Mouse (Mus musculus) stomach, postnatal 0 days (tissue): ENCODE measurements around the gene Tppp3. TPM values are rescaled to one million over a fixed set of nuclear protein-coding genes. Genes with fewer than 3 reads are reported as not detected.

Source experiments
- ATAC-seq: fragments of 200-750 bp; cut with Nextera tagmentation; 2 replicates; pipeline ENCODE4 v1.8.0; 2017; ENCODE audit not compliant: low FRiP score, low TSS enrichment
- DNase-seq: peaks from one replicate; pipeline ENCODE4 v3.0.0-alpha.2; 2016; ENCODE audit warnings: low spot score
- H3K27ac ChIP-seq: fragments of 300-500 bp; sonication (generic); replicated peaks from 2 replicates; pipeline ENCODE4 v1.5.1; 2014; ENCODE audit warnings: mild to moderate bottlenecking, control low read depth
- H3K27me3 ChIP-seq: fragments of 300-500 bp; sonication (generic); 2 replicates; pipeline ENCODE4 v1.6.1; 2014; ENCODE audit warnings: low read length; ENCODE audit not compliant: control insufficient read depth, insufficient read depth
- H3K36me3 ChIP-seq: fragments of 300-500 bp; sonication (generic); 2 replicates; pipeline ENCODE4 v1.6.1; 2014; ENCODE audit warnings: low read length, mixed read lengths; ENCODE audit not compliant: control insufficient read depth, insufficient read depth
- H3K4me1 ChIP-seq: fragments of 300-500 bp; sonication (generic); replicated peaks from 2 replicates; pipeline ENCODE4 v1.6.1; 2014; ENCODE audit warnings: antibody characterized with exemption; ENCODE audit not compliant: control insufficient read depth, insufficient read depth
- H3K4me2 ChIP-seq: fragments of 300-500 bp; sonication (generic); replicated peaks from 2 replicates; pipeline ENCODE4 v1.6.1; 2014; ENCODE audit warnings: low read depth, mild to moderate bottlenecking, control low read depth, moderate library complexity
- H3K4me3 ChIP-seq: fragments of 300-500 bp; sonication (generic); 2 replicates; pipeline ENCODE4 v1.5.1; 2014; ENCODE audit warnings: low read depth, low read length, control low read depth
- H3K9ac ChIP-seq: fragments of 300-500 bp; sonication (generic); 2 replicates; pipeline ENCODE4 v1.6.1; 2014; ENCODE audit warnings: mild to moderate bottlenecking, low read length, control low read depth, mixed read lengths
- H3K9me3 ChIP-seq: fragments of 300-500 bp; sonication (generic); 2 replicates; pipeline ENCODE4 v1.6.1; 2016; ENCODE audit warnings: low read length; ENCODE audit not compliant: control insufficient read depth
- CTCF ChIP-seq: IDR thresholded peaks from 2 replicates; pipeline ENCODE4 v1.5.1; 2016; ENCODE audit warnings: antibody characterized with exemption, low read depth, mild to moderate bottlenecking, moderate library complexity
- EP300 ChIP-seq: optimal IDR thresholded peaks from 2 replicates; pipeline ENCODE3; 2016; ENCODE audit warnings: antibody characterized with exemption
- WGBS: fragments of 180-500 bp; shearing (Covaris S2); extraction: QIAGEN DNeasy Blood & Tissue Kit; methylation state at CpG from one replicate; pipeline ENCODE4 v1.1.7; 2014; 5-methylcytosine and 5-hydroxymethylcytosine counted together
- polyA plus RNA-seq: library from polyadenylated mRNA; unstranded; fragments of >200 nt; fragmentation: Nextera tagmentation; extraction: Ambion mirVana; gene quantifications from 2 replicates; pipeline ENCODE4 v1.2.1, GENCODE M21; 2015

Tppp3 gene
- polyA plus RNA-seq, 1 experiment from 2014 or later, result 99.8 TPM

DNA sequence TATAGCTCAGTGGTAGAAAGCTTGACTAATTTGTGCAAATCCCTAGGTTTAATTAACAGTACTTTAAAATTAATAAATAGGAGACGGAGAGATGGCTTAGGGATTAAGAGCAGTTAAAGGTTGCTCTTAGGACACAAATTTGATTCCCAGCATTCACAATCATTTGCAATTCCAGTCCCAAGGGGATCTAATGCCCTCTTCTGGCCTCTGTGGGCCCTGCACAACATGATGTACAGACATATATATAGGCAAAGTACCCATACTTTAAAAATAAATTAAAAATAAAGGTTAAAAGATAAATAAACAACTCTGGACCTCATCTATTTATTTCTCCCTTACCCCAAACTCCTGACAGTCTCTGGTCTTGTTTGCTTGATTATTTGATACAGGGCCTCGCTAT lies 52.3 kb downstream of the Tppp3 start:
- no peak overlapping the region for H3K4me3 ChIP-seq
- no peaks in the 10 kb centered on the region for H3K9me3 ChIP-seq
- TF ChIP-seq EP300 (no peak), CTCF (peak; percentile 40; the same call in 1 of the 2 replicates)
- H3K4me2 ChIP-seq, result no peak overlapping the region
- H3K9ac ChIP-seq, result no peak overlapping the region
- H3K27ac ChIP-seq, result no peak overlapping the region
- no peak for ATAC-seq
- H3K4me1 ChIP-seq, result no peaks in the 10 kb centered on the region
- WGBS, result 90% methylated on average over 2 of the region's 2 CpGs
- H3K27me3 ChIP-seq, result no peaks in the 10 kb centered on the region
- no peaks in the 10 kb centered on the region for H3K36me3 ChIP-seq
- no peak for DNase-seq

Other genes starting within 250 kb of the Tppp3 start
- gene D230025D16Rik, start 246.4 kb downstream of the Tppp3 start, polyA plus RNA-seq, result 19.1 and 21.5 TPM in 2 replicates
- gene B3gnt9, start 216.4 kb downstream of the Tppp3 start, polyA plus RNA-seq, result 14.7 and 15.4 TPM in 2 replicates
- 28.6 and 30.5 TPM in 2 replicates for gene Tradd, start 206.9 kb downstream of the Tppp3 start, polyA plus RNA-seq
- 3.5 and 3.7 TPM in 2 replicates for gene Fbxl8, start 206.9 kb downstream of the Tppp3 start, polyA plus RNA-seq
- gene Hsf4, start 201.7 kb downstream of the Tppp3 start, polyA plus RNA-seq, result 0.23 and 0.34 TPM in 2 replicates
- 1.2 and 1.4 TPM in 2 replicates for gene Nol3, start 195.4 kb downstream of the Tppp3 start, polyA plus RNA-seq
- gene 4931428F04Rik, start 181.7 kb downstream of the Tppp3 start, polyA plus RNA-seq, result 1.9 and 3.0 TPM in 2 replicates
- 3.4 and 3.7 TPM in 2 replicates for gene Exoc3l, start 175.4 kb downstream of the Tppp3 start, polyA plus RNA-seq
- 31.0 and 38.5 TPM in 2 replicates for gene E2f4, start 173.9 kb downstream of the Tppp3 start, polyA plus RNA-seq
- gene Elmo3, start 165.9 kb downstream of the Tppp3 start, polyA plus RNA-seq, result 17.1 and 19.9 TPM in 2 replicates
- 2.7 and 2.8 TPM in 2 replicates for gene Lrrc29, start 145.2 kb downstream of the Tppp3 start, polyA plus RNA-seq
- gene Tmem208, start 145.2 kb downstream of the Tppp3 start, polyA plus RNA-seq, result 105 and 111 TPM in 2 replicates
- gene Fhod1, start 123.6 kb downstream of the Tppp3 start, polyA plus RNA-seq, result 0.63 and 0.93 TPM in 2 replicates
- 0.29 and 0.40 TPM in 2 replicates for gene Slc9a5, start 122.7 kb downstream of the Tppp3 start, polyA plus RNA-seq
- 0.05 and 0.10 TPM in 2 replicates for gene Plekhg4, start 98.3 kb downstream of the Tppp3 start, polyA plus RNA-seq
- gene Kctd19, start 58.0 kb downstream of the Tppp3 start, polyA plus RNA-seq, result not detected in 2 replicates
- 0.08 and 0.19 TPM in 2 replicates for gene Lrrc36, start 58.0 kb downstream of the Tppp3 start, polyA plus RNA-seq
- 15.6 and 17.2 TPM in 2 replicates for gene Zdhhc1, start 25.4 kb upstream of the Tppp3 start, polyA plus RNA-seq
- gene Hsd11b2, start 47.2 kb upstream of the Tppp3 start, polyA plus RNA-seq, result 2.5 and 2.8 TPM in 2 replicates
- gene Atp6v0d1, start 94.5 kb upstream of the Tppp3 start, polyA plus RNA-seq, result 96.2 and 101 TPM in 2 replicates
- 8.9 and 9.3 TPM in 2 replicates for gene Ripor1, start 133.7 kb upstream of the Tppp3 start, polyA plus RNA-seq
- 43.3 and 56.6 TPM in 2 replicates for gene Ctcf, start 165.0 kb upstream of the Tppp3 start, polyA plus RNA-seq
- gene Agrp, start 165.9 kb upstream of the Tppp3 start, polyA plus RNA-seq, result 0.45 and 0.98 TPM in 2 replicates
- gene Carmil2, start 214.7 kb upstream of the Tppp3 start, polyA plus RNA-seq, result 0.58 and 0.61 TPM in 2 replicates
- gene Acd, start 229.6 kb upstream of the Tppp3 start, polyA plus RNA-seq, result 26.7 and 30.7 TPM in 2 replicates
- gene Pard6a, start 229.6 kb upstream of the Tppp3 start, polyA plus RNA-seq, result 12.4 and 13.0 TPM in 2 replicates
- gene 4933405L10Rik, start 236.1 kb upstream of the Tppp3 start, polyA plus RNA-seq, result 0.08 and 0.13 TPM in 2 replicates
- gene Enkd1, start 236.7 kb upstream of the Tppp3 start, polyA plus RNA-seq, result 5.4 and 5.8 TPM in 2 replicates